In genomic region chr5:147075103-147076025, GRCm38 (mm10) we compare ENCODE assay signal across 8 mouse cellular contexts. TPM values are rescaled to one million over a fixed set of nuclear protein-coding genes. Genes with fewer than 3 reads are reported as not detected.
DNase-seq lines count a peak whose midpoint lies in the region; ATAC-seq and TF ChIP-seq lines count a peak whose summit lies in the region.

No protein-coding gene starts in this region.

- H3K27ac ChIP-seq in embryonic facial prominence, embryonic 12.5 days = peak overlapping the region; percentile 93
- peak overlapping the region; percentile 81 for H3K27ac ChIP-seq in hindbrain, embryonic 15.5 days (replicated peaks)
- H3K27ac ChIP-seq in liver, embryonic 12.5 days = peak overlapping the region; percentile 82
- H3K27ac ChIP-seq in olfactory bulb, adult 2 months (ENCODE audit: insufficient read depth, low read depth, low read length) = peak overlapping the region; percentile 9; the same call in 1 of the 2 replicates

- DNase-seq in cerebellum, adult 9-11 months = peak; percentile 63
- no peak for DNase-seq in cerebellum, adult 8-10 months
- DNase-seq in gastrocnemius, postnatal 36 days = no peak
- DNase-seq in adrenal gland, postnatal 25 days = no peak

- H3K36me3 ChIP-seq in embryonic facial prominence, embryonic 12.5 days = no peaks in the 10 kb centered on the region
- no peaks in the 10 kb centered on the region for H3K36me3 ChIP-seq in hindbrain, embryonic 15.5 days
- H3K36me3 ChIP-seq in liver, embryonic 12.5 days = peaks cover 19% of the 10 kb centered on the region

- peak overlapping the region; percentile 79 for H3K4me3 ChIP-seq in embryonic facial prominence, embryonic 12.5 days
- H3K4me3 ChIP-seq in hindbrain, embryonic 15.5 days = peak overlapping the region; percentile 98
- H3K4me3 ChIP-seq in liver, embryonic 12.5 days = peak overlapping the region; percentile 93
- H3K4me3 ChIP-seq in olfactory bulb, adult 2 months (ENCODE audit: insufficient read depth, low read depth, low read length) = peak overlapping the region; percentile 84

- TF ChIP-seq CTCF in olfactory bulb, adult 2 months (IDR thresholded peaks at IDR 0.05; ENCODE audit: insufficient read depth, low read depth, low read length) = no peak

- WGBS in embryonic facial prominence, embryonic 12.5 days = 11% methylated on average over 21 of the region's 21 CpGs
- 17% methylated on average over 21 of the region's 21 CpGs for WGBS in hindbrain, embryonic 15.5 days
- 21% methylated on average over 21 of the region's 21 CpGs for WGBS in liver, embryonic 12.5 days (ENCODE audit: insufficient replicate concordance)
- 18% methylated on average over 21 of the region's 21 CpGs for WGBS in olfactory bulb, adult 2 months

- H3K9ac ChIP-seq in embryonic facial prominence, embryonic 12.5 days = peak overlapping the region; percentile 72
- H3K9ac ChIP-seq in hindbrain, embryonic 15.5 days = peak overlapping the region; percentile 71
- peak overlapping the region; percentile 82 for H3K9ac ChIP-seq in liver, embryonic 12.5 days

- no peaks in the 10 kb centered on the region for H3K27me3 ChIP-seq in embryonic facial prominence, embryonic 12.5 days
- H3K27me3 ChIP-seq in hindbrain, embryonic 15.5 days = no peaks in the 10 kb centered on the region
- no peaks in the 10 kb centered on the region for H3K27me3 ChIP-seq in liver, embryonic 12.5 days (replicated peaks)

- H3K9me3 ChIP-seq in embryonic facial prominence, embryonic 12.5 days = no peaks in the 10 kb centered on the region
- H3K9me3 ChIP-seq in hindbrain, embryonic 15.5 days = no peaks in the 10 kb centered on the region
- no peaks in the 10 kb centered on the region for H3K9me3 ChIP-seq in liver, embryonic 12.5 days (replicated peaks)

- intact Hi-C loops in gastrocnemius, postnatal 36 days (cut with DNase I) = loop anchor here (5.0 kb wide), 1 partner anchor 38 kb away; no protein-coding TSS in a partner anchor

- no peak for ATAC-seq in embryonic facial prominence, embryonic 12.5 days (ENCODE audit: insufficient number of reproducible peaks, insufficient read depth, low FRiP score, low TSS enrichment)
- no peak for ATAC-seq in hindbrain, embryonic 15.5 days (ENCODE audit: low FRiP score, low read depth)
- ATAC-seq in liver, embryonic 12.5 days = no peak

- peaks cover 19% of the 10 kb centered on the region for H3K4me1 ChIP-seq in embryonic facial prominence, embryonic 12.5 days
- peaks cover 28% of the 10 kb centered on the region for H3K4me1 ChIP-seq in hindbrain, embryonic 15.5 days (replicated peaks)
- peaks cover 65% of the 10 kb centered on the region for H3K4me1 ChIP-seq in liver, embryonic 12.5 days
- peaks cover 3% of the 10 kb centered on the region; the same call in 1 of the 2 replicates for H3K4me1 ChIP-seq in olfactory bulb, adult 2 months (ENCODE audit: control insufficient read depth, insufficient read depth, low read length)

- peak overlapping the region; percentile 91 for H3K4me2 ChIP-seq in embryonic facial prominence, embryonic 12.5 days (replicated peaks)
- H3K4me2 ChIP-seq in hindbrain, embryonic 15.5 days = peak overlapping the region; percentile 98
- peak overlapping the region; percentile 99 for H3K4me2 ChIP-seq in liver, embryonic 12.5 days

- TF ChIP-seq POLR2A in olfactory bulb, adult 2 months (IDR thresholded peaks at IDR 0.05; ENCODE audit: insufficient read depth, low read depth, low read length) = no peak

RNA-seq across cellular contexts. Expression of gene Lnx2, which starts 1.0 kb away (rescaled TPM):
- polyA plus RNA-seq in embryonic facial prominence, embryonic 12.5 days (2016; fragmentation: Nextera tagmentation; extraction: Ambion mirVana) = 11.6 and 12.0 TPM in 2 replicates
- 4.5 and 6.5 TPM in 2 replicates for polyA plus RNA-seq in hindbrain, embryonic 15.5 days (2015; fragmentation: Nextera tagmentation; extraction: Ambion mirVana)
- polyA plus RNA-seq in liver, embryonic 12.5 days (2016; fragmentation: Nextera tagmentation; extraction: Ambion mirVana) = 6.5 and 6.8 TPM in 2 replicates
- polyA plus RNA-seq in olfactory bulb, adult 2 months (2012; ENCODE audit: insufficient read depth, insufficient read length, low replicate concordance, missing spikeins) = not detected in 2 replicates
- 1 to 10 TPM; 2.1 to 2.4 TPM for total RNA-seq in gastrocnemius, postnatal 36 days (2021)
- 13.9 and 14.0 TPM in 2 replicates for total RNA-seq in adrenal gland, postnatal 25 days (2021)

RNA-seq across cellular contexts. Expression of gene Polr1d, which starts 1.5 kb away (rescaled TPM):
- polyA plus RNA-seq in embryonic facial prominence, embryonic 12.5 days (2016; fragmentation: Nextera tagmentation; extraction: Ambion mirVana) = 111 and 117 TPM in 2 replicates
- polyA plus RNA-seq in hindbrain, embryonic 15.5 days (2015; fragmentation: Nextera tagmentation; extraction: Ambion mirVana) = 97.8 and 104 TPM in 2 replicates
- 116 TPM in 2 replicates for polyA plus RNA-seq in liver, embryonic 12.5 days (2016; fragmentation: Nextera tagmentation; extraction: Ambion mirVana)
- polyA plus RNA-seq in olfactory bulb, adult 2 months (2012; ENCODE audit: insufficient read depth, insufficient read length, low replicate concordance, missing spikeins) = not detected in 2 replicates
- total RNA-seq in gastrocnemius, postnatal 36 days (2021) = 10 to 100 TPM; 77.8 to 91.3 TPM
- total RNA-seq in adrenal gland, postnatal 25 days (2021) = 126 and 128 TPM in 2 replicates

Comparison
In these comparisons a context has a peak if more than half of its experiments do, and no peak if none do; other contexts are left out.
1. H3K27ac ChIP-seq: peak in every context shown above with its lines; median percentile 93 in embryonic facial prominence, embryonic 12.5 days; 82 in liver, embryonic 12.5 days; 81 in hindbrain, embryonic 15.5 days; 9 in olfactory bulb, adult 2 months.